Mouse (Mus musculus) MEL (cell line): ENCODE results near the gene Gsta2. TPM values are rescaled to one million over a fixed set of nuclear protein-coding genes. Genes with fewer than 3 reads are reported as not detected.
A peak's percentile ranks its signal among the peaks of the same experiment; 100 is the strongest.
"Not testable (repeated sequence)": the region's sequence is repeated elsewhere in the genome, so short reads cannot be mapped to it uniquely, and the experiment has no call there.

Experiments used
- DNase-seq: peaks from one replicate; pipeline ENCODE4 v3.0.0; 2011; ENCODE audit warnings: low read depth, low spot score
- H3K27ac ChIP-seq: 2 replicates; pipeline ENCODE4 v1.5.1; 2012; ENCODE audit warnings: low read depth, mild to moderate bottlenecking, control low read depth, low read length, moderate library complexity; ENCODE audit not compliant: control insufficient read depth
- H3K27me3 ChIP-seq, 2 experiments: fragments of 150-350 bp in 1 of 2; sonication (generic) in 1 of 2; 2 replicates each; pipeline ENCODE4 v1.6.1; 2012; ENCODE audit warnings: low read length in 2 of 2, mild to moderate bottlenecking in 2 of 2, improper control_type of control experiment in 1 of 2, moderate library complexity in 1 of 2; ENCODE audit not compliant: insufficient read depth in 2 of 2, control insufficient read depth in 1 of 2
- H3K36me3 ChIP-seq, 2 experiments: 2 replicates each; pipeline ENCODE4 v1.6.1; 2012 to 2014; ENCODE audit warnings: low read length in 2 of 2, improper control_type of control experiment in 1 of 2, inconsistent platforms in 1 of 2, mild to moderate bottlenecking in 1 of 2; ENCODE audit not compliant: insufficient read depth in 2 of 2, control insufficient read depth in 1 of 2
- H3K4me1 ChIP-seq, 2 experiments: fragments of 150-350 bp in 1 of 2; sonication (generic) in 1 of 2; 2 replicates each; pipeline ENCODE4 v1.6.1; 2012; ENCODE audit warnings: low read length in 2 of 2, improper control_type of control experiment in 1 of 2, mild to moderate bottlenecking in 1 of 2; ENCODE audit not compliant: insufficient read depth in 2 of 2, control insufficient read depth in 1 of 2
- H3K4me3 ChIP-seq, 2 experiments: fragments of 150-350 bp in 1 of 2; sonication (generic) in 1 of 2; 2 replicates each; pipeline ENCODE4 v1.5.1; 2012; ENCODE audit warnings: low read depth in 2 of 2, low read length in 2 of 2, mild to moderate bottlenecking in 2 of 2, moderate library complexity in 2 of 2, control low read depth in 1 of 2, improper control_type of control experiment in 1 of 2; ENCODE audit not compliant: control insufficient read depth in 1 of 2, insufficient read depth in 1 of 2
- H3K79me2 ChIP-seq: 2 replicates; pipeline ENCODE4 v1.6.1; 2012; ENCODE audit warnings: mild to moderate bottlenecking, low read length, moderate library complexity; ENCODE audit not compliant: control insufficient read depth, poor library complexity, insufficient read depth
- H3K9ac ChIP-seq: 2 replicates; pipeline ENCODE4 v1.6.1; 2012; ENCODE audit warnings: low read depth, mild to moderate bottlenecking, control low read depth, low read length, moderate library complexity; ENCODE audit not compliant: control insufficient read depth, poor library complexity, severe bottlenecking
- H3K9me3 ChIP-seq: fragments of 150-350 bp; sonication (generic); replicated peaks from 2 replicates; pipeline ENCODE4 v1.6.1; 2012; ENCODE audit warnings: mild to moderate bottlenecking, low read length, improper control_type of control experiment, moderate library complexity; ENCODE audit not compliant: insufficient read depth
- BHLHE40 ChIP-seq: IDR thresholded peaks from 2 replicates; pipeline ENCODE4 v1.6.1; 2012; ENCODE audit warnings: low read depth, mild to moderate bottlenecking, inconsistent platforms, low read length, improper control_type of control experiment, borderline replicate concordance
- MAX ChIP-seq: IDR thresholded peaks from 2 replicates; pipeline ENCODE4 v1.6.1; 2011; ENCODE audit warnings: low read length, improper control_type of control experiment
- POLR2A ChIP-seq, 2 experiments: IDR thresholded peaks; 2 replicates each; pipeline ENCODE4 v1.6.1; 2011 to 2012; ENCODE audit warnings: low read length in 2 of 2, mild to moderate bottlenecking in 2 of 2, control low read depth in 1 of 2, improper control_type of control experiment in 1 of 2, low read depth in 1 of 2, moderate library complexity in 1 of 2; ENCODE audit not compliant: control insufficient read depth in 1 of 2, insufficient read depth in 1 of 2, poor library complexity in 1 of 2
- POLR2AphosphoS2 ChIP-seq: IDR thresholded peaks from 2 replicates; pipeline ENCODE4 v1.6.1; 2011; ENCODE audit warnings: low read length, improper control_type of control experiment
- SIN3A ChIP-seq: IDR thresholded peaks from 2 replicates; pipeline ENCODE4 v1.6.1; 2012; ENCODE audit warnings: low read length, improper control_type of control experiment, inconsistent platforms
- TBP ChIP-seq: IDR thresholded peaks from 2 replicates; pipeline ENCODE4 v1.8.0; 2011; ENCODE audit warnings: low read depth, low read length, improper control_type of control experiment
- UBTF ChIP-seq: IDR thresholded peaks from 2 replicates; pipeline ENCODE4 v1.6.1; 2012; ENCODE audit warnings: low read depth, mild to moderate bottlenecking, inconsistent platforms, low read length, improper control_type of control experiment, moderate library complexity, borderline replicate concordance; ENCODE audit not compliant: insufficient read depth
- USF1 ChIP-seq: IDR thresholded peaks from 2 replicates; pipeline ENCODE4 v1.6.1; 2014; ENCODE audit warnings: low read depth, mild to moderate bottlenecking, inconsistent platforms, low read length, improper control_type of control experiment, moderate library complexity
- polyA plus RNA-seq, 2 experiments: library from polyadenylated mRNA; stranded (reverse) in 1 of 2; unstranded in 1 of 2; fragments of >175 nt in 1 of 2; fragments of >200 nt in 1 of 2; gene quantifications; 2 replicates each; pipeline versions ENCODE4 v1.2.1 to v1.2.4; 2012; ENCODE audit warnings: low replicate concordance in 2 of 2, low read depth in 1 of 2; ENCODE audit not compliant: insufficient read length in 2 of 2, insufficient read depth in 1 of 2, missing spikeins in 1 of 2
- total RNA-seq: library from RNA; depleted of rRNA; stranded (reverse); fragments of 300-350 nt; gene quantifications from 2 replicates; pipeline ENCODE4 v1.2.3, GENCODE M21; 2012

The Gsta2 gene
- total and polyA plus RNA-seq, 3 experiments = not detected

DNA sequence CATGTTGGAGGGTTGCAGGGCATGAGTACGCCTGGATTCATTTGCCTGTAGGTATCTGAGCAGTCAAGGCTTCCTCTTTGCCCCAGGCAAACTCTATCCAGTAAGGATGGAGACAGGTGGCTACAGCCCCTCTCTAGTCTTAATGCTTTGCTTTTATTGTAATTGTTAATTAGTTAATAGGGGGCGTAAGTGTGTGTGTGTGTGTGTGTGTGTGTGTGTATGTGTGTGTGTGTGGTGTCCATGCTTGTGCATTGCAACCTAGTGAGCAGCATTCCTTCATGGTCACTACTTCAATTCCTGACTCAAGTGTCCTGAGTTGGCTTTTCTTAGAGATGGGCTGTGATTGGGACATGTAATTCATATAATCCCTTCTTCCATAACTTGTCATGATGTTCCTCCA lies 40.9 kb downstream of the Gsta2 start, which contains the start of gene Omt2a:
Gene Omt2a (minus strand): TSS at position 101 of the 400 bp plus-strand sequence.
- H3K27ac ChIP-seq = no peak within 1 kb of the TSS
- H3K9ac ChIP-seq = no peak within 1 kb of the TSS
- no peaks in the 10 kb centered on the region for H3K79me2 ChIP-seq
- no peaks in the 10 kb centered on the region for H3K36me3 ChIP-seq
- no peaks in the 10 kb centered on the region for H3K4me1 ChIP-seq
- no peaks in the 10 kb centered on the region for H3K27me3 ChIP-seq
- no peaks in the 10 kb centered on the region for H3K9me3 ChIP-seq
- H3K4me3 ChIP-seq = no peak within 1 kb of the TSS
- DNase-seq = no peak
- TF ChIP-seq TBP (no peak), BHLHE40 (no peak), MAX (no peak), POLR2A (IDR thresholded peaks at IDR 0.05; ENCODE audit: control insufficient read depth in 1 of 2, insufficient read depth in 1 of 2, low read depth in 1 of 2, low read length in 2 of 2, poor library complexity in 1 of 2) (no peak), SIN3A (no peak), POLR2AphosphoS2 (no peak)

DNA sequence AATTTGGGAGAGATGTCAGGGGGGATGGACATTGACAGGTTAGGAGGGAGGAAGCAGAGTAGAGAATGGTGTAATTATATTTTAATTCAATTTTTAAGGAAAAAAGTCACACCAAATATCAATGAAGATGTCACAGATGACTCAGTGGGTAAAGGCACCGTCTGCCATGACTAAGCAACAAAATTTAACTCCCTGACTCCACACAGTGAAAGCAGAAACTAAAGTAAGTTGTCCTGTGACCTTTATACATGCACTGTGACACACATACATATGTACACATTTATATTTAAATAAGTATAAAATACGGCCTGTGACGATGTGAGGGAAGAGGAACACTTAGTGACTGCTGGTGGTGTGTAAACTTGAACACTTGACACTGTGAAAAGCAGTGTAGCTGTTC lies 47.5 kb downstream of the Gsta2 start:
- H3K4me1 ChIP-seq, H3K9me3 ChIP-seq, H3K27ac ChIP-seq, H3K36me3 ChIP-seq, H3K4me3 ChIP-seq, H3K9ac ChIP-seq, H3K79me2 ChIP-seq, H3K27me3 ChIP-seq: not testable (repeated sequence)
- peak; percentile 58 for DNase-seq

DNA sequence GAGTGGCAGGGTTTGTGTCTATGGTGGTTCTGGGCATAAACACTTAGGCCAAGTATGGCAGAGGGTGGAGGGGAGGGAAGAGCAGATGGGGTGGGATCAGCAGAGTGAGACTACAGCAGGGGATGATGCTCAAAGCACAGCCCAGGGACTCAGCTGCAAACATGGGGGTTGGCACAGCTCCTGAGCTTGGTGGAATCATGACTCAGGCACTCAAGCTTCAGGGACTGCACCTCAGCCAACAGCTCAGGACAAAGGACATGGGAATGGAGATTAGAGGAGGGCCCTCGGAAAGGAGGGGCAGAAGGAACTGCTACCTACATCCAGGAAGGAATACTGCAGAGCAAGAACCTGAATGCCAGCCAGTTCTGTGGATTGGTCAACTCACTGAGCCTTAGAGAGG lies 56.4 kb downstream of the Gsta2 start:
- H3K27ac ChIP-seq, H3K4me1 ChIP-seq, H3K9me3 ChIP-seq, H3K9ac ChIP-seq, H3K79me2 ChIP-seq, H3K4me3 ChIP-seq, DNase-seq, H3K27me3 ChIP-seq, H3K36me3 ChIP-seq: not testable (repeated sequence)

DNA sequence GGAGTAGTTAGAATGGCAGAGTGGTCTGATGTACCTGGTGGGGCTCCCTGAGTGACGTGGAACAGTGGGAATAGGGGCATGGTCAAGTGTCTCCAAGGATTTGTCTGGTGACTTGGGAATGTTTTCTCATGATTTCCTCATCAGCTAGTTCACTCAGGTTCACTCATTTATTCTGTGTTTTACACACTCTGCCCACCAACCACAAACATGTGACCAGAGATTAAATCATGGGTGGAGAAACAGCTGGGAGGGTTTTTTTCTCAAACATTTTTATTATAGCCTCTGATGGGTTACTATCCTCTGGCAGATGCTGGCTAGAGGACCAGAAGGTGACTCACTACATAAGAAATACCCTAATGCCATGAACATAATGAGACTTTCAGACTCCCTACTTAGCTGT lies 57.4 kb downstream of the Gsta2 start:
- Histone ChIP-seq H3K79me2 (no peaks in the 10 kb centered on the region), H3K27ac (no peak overlapping the region)

More for the DNA sequence above, 57.4 kb downstream of the Gsta2 start:
- Histone ChIP-seq H3K9me3 (no peaks in the 10 kb centered on the region), H3K4me1 (peaks cover 0 to 2% of the 10 kb centered on the region in 2 experiments; a peak in 2 of 4 replicates)
- TF ChIP-seq USF1 = peak; percentile 30; the same call in 1 of the 2 replicates
- TF ChIP-seq UBTF = no peak
- TF ChIP-seq, all 39 proteins: peak for 1
- no peak overlapping the region for H3K4me3 ChIP-seq
- no peaks in the 10 kb centered on the region for H3K27me3 ChIP-seq
- no peak overlapping the region for H3K9ac ChIP-seq
- no peak for DNase-seq
- H3K36me3 ChIP-seq = no peaks in the 10 kb centered on the region
